Mouse (Mus musculus) WW6 (cell line): Measurements from ENCODE around the gene Grik4.

Source experiments
- DNase-seq: peaks from one replicate; pipeline ENCODE4 v3.0.0-alpha.2; 2013; ENCODE audit warnings: low read depth, low spot score

Gene Grik4

DNA sequence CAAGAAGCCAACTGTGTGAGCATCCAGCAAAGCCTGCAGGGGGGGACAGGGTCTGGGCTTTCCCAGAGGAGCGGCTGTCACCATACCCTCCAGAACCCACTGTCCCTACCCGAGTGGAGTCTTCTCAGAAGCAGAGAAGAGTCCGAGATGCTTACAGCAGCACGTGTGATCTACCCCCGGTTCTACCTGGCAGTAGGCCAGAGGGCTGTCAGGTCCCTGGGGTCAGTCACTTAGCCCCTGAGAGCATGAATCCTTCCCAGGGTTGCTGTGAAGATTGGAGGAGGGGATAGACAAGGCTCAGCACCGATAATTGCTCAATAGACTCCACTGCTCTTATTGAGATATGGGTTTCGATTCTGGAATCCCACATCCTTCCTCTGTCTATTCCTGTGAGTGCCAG is 366.2 kb downstream of the Grik4 start:
- DNase-seq, result no peak

GRCm38 (mm10) chr9:42573616-42574350 is 370.5 kb downstream of the Grik4 start:
- DNase-seq, result no peak

DNA sequence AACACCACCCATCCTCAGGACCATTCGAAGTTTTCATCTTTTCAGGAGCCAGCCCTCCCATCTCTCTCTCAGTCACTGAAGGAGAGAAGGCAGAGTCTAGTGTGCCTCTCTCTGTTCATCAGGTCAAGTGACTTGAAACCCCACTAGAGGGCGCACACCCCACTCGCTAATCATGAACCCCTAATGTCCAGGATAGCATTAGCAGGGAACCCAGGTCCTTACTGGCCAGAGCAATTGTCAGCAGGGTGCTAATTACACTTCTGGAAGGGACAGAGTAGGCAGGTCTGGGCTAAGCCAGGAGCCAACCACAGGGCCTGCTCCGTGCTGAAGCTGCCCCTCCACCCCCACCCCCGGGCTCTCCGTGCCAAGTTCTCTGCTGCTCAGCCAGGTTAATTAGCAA is 371.1 kb downstream of the Grik4 start:
- peak; percentile 18 for DNase-seq

GRCm38 (mm10) chr9:42565921-42566320 is 378.4 kb downstream of the Grik4 start:
- DNase-seq, result no peak

DNA sequence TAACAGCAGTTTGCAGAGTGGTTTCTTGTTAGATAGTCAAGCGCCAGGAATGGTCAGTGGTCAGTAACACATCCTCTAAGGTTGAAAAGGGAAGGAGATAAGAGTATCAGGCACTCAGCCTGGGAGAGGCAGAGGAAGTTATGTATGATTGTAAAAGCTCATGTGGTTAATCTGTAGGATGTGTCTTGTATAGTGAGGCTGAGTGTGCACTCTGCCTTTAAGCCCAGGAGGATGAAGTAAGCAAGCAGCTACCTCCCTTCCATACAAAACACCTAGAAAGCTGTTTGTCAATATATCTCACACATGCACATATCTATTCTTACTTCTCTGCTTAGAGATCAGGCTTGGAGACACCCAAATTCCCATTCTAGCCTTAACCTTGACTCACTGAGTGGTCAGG is 389.1 kb downstream of the Grik4 start:
- DNase-seq, result no peak

DNA sequence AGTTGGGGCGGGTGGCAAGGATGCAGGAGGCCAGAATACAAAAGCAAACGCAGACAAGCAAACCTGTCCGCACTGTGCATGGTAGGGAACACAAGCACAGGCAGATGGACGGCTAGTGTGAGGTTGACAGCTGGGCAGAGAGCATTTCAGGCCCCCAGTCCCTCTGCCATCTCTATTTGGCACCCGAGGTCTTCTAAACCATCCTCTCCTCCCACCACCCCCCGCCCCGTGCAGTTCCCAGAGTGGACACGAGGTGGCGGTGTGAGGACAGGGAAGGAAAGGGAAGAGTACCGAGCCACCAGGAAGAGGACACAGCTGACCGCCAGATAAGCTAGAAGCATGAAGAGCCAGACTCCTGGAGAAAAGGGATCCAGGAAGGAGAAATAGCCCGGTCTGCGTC is 394.2 kb downstream of the Grik4 start:
- DNase-seq, result peak; percentile 42

GRCm38 (mm10) chr9:42548981-42549380 is 395.3 kb downstream of the Grik4 start:
- DNase-seq, result no peak

GRCm38 (mm10) chr9:42544521-42544920 is 399.8 kb downstream of the Grik4 start:
- DNase-seq, result no peak

DNA sequence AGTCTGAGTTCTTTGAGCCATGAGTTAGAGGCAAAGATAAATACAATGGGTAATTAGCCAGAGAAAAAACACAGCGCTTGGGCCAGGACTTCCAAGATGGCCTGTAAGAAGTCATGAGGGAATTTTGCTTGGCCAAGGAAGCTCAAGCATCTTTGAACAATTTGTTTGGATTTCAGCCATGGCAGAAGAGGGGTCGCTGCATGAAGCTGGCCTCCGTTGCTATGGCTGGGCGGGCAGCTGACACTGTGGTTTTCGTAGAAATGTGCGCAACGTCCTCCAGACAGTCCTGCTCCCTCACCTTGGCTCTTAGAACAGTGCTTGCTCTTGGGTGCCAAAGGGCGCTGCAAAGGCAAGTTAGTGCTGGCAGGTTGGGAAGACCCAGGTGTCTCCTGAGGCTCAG is 410.8 kb downstream of the Grik4 start:
- no peak for DNase-seq

GRCm38 (mm10) chr9:42533041-42533440 is 411.3 kb downstream of the Grik4 start:
- no peak for DNase-seq

DNA sequence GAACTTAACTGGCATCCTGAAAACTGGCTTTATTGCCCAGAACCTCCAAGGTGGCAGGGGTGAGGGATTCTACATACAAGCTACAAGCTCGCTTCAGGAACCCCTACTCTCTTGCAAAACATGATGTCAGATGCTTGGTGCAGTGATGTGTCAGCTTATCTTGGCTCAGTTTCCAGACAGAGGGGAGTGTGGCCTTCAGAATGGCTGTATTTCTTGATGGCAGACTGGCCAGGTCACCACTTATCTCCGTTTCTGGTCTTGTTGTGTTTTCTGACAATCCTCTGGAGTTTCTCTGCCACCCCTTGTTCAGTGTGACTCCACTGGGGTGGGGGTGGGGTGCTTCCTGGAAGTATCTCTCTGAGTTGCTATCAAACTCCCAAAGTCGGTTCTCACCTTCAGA is 412.3 kb downstream of the Grik4 start:
- no peak for DNase-seq

GRCm38 (mm10) chr9:42530221-42531152 is 413.8 kb downstream of the Grik4 start:
- DNase-seq, result no peak

DNA sequence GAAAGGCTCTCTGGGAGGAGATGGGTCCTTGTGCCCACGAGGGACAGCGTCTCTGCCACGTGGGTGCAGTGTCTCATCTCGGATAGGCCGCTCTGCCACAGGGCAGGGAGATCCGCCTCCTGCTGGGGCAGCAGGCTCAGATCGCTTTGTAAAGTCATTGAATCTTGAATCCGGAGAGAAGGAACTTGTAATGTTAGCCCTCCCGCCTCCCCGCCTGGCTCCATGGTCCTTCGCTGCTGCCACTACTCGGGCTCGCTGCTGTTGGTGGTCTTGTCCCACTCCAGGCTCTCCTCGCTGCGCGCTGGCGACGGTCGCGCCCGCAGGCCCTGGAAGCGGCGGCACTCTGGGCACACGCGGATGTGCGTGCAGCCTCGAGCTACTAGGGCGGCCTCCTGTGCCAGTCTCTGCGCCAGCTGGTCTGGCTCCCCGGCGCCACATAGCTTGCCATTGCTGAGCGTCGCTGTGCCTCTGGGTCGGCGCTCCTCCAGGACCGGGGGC is 423.7 kb downstream of the Grik4 start:
- DNase-seq, result no peak

GRCm38 (mm10) chr9:42518163-42518562 is 426.1 kb downstream of the Grik4 start:
- no peak for DNase-seq

- no peak for DNase-seq
Measured at GRCm38 (mm10) chr9:42513159-42513558, 431.1 kb downstream of the Grik4 start.

DNA sequence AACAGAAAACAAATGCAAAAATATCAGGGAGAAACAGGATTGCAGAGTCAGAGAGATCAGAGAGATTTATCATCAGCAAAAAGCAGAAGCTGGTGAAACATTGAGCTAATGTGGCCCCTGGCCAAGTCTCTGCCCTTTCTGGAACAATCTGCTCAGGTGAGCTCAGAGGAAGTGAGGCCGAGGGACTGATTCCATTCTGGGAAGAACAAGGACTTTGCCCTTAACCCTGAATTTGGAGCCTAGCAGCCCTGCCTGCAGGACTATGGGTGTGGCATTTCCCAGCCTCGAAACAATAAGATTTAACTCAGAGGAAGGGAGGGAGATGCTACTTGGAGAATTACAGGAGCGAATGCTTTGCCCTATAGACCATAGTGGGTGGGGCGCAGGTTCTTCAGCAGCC is 432.0 kb downstream of the Grik4 start:
- DNase-seq, result no peak

GRCm38 (mm10) chr9:42508235-42508634 is 436.1 kb downstream of the Grik4 start:
- DNase-seq, result no peak

- no peak for DNase-seq
Measured at GRCm38 (mm10) chr9:42507709-42508108, 436.6 kb downstream of the Grik4 start, which contains the start of gene Tbcel. Gene Tbcel, minus strand, starts transcription at chr9:42507809.

GRCm38 (mm10) chr9:42507022-42507421 is 437.3 kb downstream of the Grik4 start:
- no peak for DNase-seq

DNA sequence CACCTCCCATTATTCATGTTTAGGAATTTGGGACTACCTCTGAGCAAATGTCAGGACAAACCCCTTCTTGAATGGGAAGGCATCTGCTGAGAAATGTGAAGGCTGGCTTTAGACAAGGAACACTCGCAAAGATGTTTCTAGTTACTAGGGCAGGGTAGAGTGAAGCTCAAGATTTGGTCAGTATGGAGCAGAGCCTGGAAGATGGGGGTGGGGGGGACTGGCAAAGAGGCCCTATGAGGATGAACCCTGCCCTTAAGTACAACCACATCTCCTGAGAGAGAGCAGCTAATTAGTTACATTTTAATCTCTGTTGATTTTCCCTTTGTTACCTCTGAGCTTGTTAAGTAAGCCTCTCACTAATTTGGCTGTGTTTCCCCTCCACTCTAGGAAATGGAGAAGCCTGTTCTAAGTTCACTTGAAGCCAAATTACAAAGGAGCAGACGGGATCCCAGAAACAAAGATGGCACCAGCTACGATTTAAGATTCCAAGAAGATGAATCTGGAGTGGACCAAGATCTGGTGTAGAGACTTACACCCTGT is 439.3 kb downstream of the Grik4 start:
- no peak for DNase-seq

- no peak for DNase-seq
Measured at GRCm38 (mm10) chr9:42504559-42504958, 439.7 kb downstream of the Grik4 start.

DNA sequence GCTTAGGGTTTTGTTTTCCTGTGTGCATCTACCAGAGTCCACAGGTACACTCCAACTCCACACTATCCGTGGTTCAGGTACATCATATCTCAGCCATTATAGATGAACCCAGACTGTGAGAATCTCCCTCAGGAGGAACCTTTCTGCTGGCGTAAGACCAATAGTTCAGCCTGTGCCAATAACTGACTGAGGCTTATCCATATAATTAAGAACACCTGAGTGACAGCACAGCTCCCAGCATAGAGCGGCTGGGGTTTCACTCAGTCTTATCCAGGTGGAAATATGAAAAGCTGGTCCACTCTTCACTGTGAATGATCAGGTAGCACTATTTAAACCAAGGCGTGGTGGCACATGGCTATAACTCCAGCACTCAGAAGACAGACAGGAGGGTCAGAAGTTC is 440.6 kb downstream of the Grik4 start:
- DNase-seq, result no peak
